Mouse (Mus musculus): ENCODE results near the gene Gm5105. TPM values are rescaled to one million over a fixed set of nuclear protein-coding genes. Genes with fewer than 3 reads are reported as not detected.

Gm5105 gene
- polyA plus RNA-seq, 1 experiment from 2014 or later, result 0.12 TPM

DNA sequence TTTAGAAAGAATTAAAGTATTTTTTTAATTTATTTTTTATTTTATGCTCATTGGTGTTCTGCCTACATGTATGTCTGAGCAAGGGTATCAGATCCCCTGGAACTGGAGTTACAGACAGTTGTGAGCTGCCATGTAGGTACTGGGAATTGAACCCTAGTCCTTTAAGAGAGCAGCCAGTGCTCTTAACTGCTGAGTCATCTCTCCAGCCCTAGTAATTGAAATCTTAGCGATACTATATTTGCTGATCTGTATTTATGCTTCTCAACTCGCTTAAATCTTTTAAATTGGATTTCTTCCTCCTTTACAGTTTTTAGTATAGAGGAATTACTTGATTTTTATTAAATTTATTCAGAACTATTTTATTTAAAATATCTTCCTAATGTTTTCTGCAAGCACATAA is 26.2 kb downstream of the Gm5105 start:
- no peaks in the 10 kb centered on the region for H3K27me3 ChIP-seq (ENCODE audit: insufficient read depth, low read length)
- WGBS, result 71% methylated on average over 2 of the region's 2 CpGs
- no peak overlapping the region for H3K27ac ChIP-seq (ENCODE audit: low read length)
- 0 out of 2 replicates have a peak, but pooled peaks cover 3% of the 10 kb centered on the region for H3K4me1 ChIP-seq (ENCODE audit: insufficient read depth, low read length)
- no peak overlapping the region for H3K4me2 ChIP-seq (replicated peaks; ENCODE audit: low read depth, low read length)
- H3K9ac ChIP-seq (replicated peaks; ENCODE audit: low read length), result no peak overlapping the region
- no peaks in the 10 kb centered on the region for H3K36me3 ChIP-seq (ENCODE audit: insufficient read depth, low read length)
- no peaks in the 10 kb centered on the region for H3K9me3 ChIP-seq (ENCODE audit: low read length)
- no peak overlapping the region for H3K4me3 ChIP-seq (ENCODE audit: low read length)
- no peak for ATAC-seq (ENCODE audit: low FRiP score, low TSS enrichment)

- no peak for ATAC-seq (ENCODE audit: low FRiP score, low TSS enrichment)
- H3K4me1 ChIP-seq (ENCODE audit: insufficient read depth, low read length), result no peaks in the 10 kb centered on the region
- H3K9me3 ChIP-seq (ENCODE audit: low read length), result no peaks in the 10 kb centered on the region
- no peaks in the 10 kb centered on the region for H3K27me3 ChIP-seq (ENCODE audit: insufficient read depth, low read length)
- H3K36me3 ChIP-seq (ENCODE audit: insufficient read depth, low read length), result no peaks in the 10 kb centered on the region
- H3K4me2 ChIP-seq (replicated peaks; ENCODE audit: low read depth, low read length), result no peak overlapping the region
- H3K27ac ChIP-seq (ENCODE audit: low read length), result no peak overlapping the region
- no peak overlapping the region for H3K4me3 ChIP-seq (ENCODE audit: low read length)
- WGBS, result 77% methylated on average over 6 of the region's 6 CpGs
- no peak overlapping the region for H3K9ac ChIP-seq (replicated peaks; ENCODE audit: low read length)
Observed at GRCm38 (mm10) chr3:138033986-138034385, 33.2 kb downstream of the Gm5105 start.

- WGBS, result 69% methylated on average over 6 of the region's 6 CpGs
- ATAC-seq (ENCODE audit: low FRiP score, low TSS enrichment), result no peak
Observed at GRCm38 (mm10) chr3:138030563-138030962, 36.6 kb downstream of the Gm5105 start.

DNA sequence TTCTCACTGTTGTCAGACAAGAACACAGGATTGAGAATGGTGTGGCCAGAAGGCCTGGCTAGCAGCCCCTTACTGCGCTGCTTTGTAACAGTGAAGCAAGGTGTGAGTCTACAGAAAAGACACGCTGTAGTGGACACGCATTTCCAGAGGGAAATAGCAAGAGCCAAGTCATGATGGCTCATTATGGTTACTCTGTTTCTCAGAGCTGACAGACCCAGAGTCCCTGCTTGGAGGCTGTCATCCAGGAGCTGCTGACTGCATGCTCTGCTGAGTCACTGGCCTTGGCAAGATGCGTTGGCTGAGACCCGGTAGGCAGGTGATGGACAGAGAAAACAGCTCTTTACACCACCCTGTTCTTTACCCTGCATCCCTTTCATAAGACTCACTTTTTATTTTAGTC is 37.8 kb downstream of the Gm5105 start:
- Histone ChIP-seq H3K27me3 (ENCODE audit: insufficient read depth, low read length) (no peaks in the 10 kb centered on the region), H3K4me3 (ENCODE audit: low read length) (no peak overlapping the region), H3K4me1 (ENCODE audit: insufficient read depth, low read length) (no peaks in the 10 kb centered on the region), H3K9me3 (ENCODE audit: low read length) (no peaks in the 10 kb centered on the region), H3K27ac (ENCODE audit: low read length) (no peak overlapping the region), H3K4me2 (replicated peaks; ENCODE audit: low read depth, low read length) (no peak overlapping the region), H3K36me3 (ENCODE audit: insufficient read depth, low read length) (no peaks in the 10 kb centered on the region), H3K9ac (replicated peaks; ENCODE audit: low read length) (no peak overlapping the region)
- ATAC-seq (ENCODE audit: low FRiP score, low TSS enrichment), result no peak
- 81% methylated on average over 5 of the region's 5 CpGs for whole genome bisulfite sequencing

More at GRCm38 (mm10) chr3:138030563-138030962, 36.6 kb downstream of the Gm5105 start:
- H3K4me3 ChIP-seq (ENCODE audit: low read length), result no peak overlapping the region
- no peaks in the 10 kb centered on the region for H3K36me3 ChIP-seq (ENCODE audit: insufficient read depth, low read length)
- H3K4me1 ChIP-seq (ENCODE audit: insufficient read depth, low read length), result no peaks in the 10 kb centered on the region
- H3K9me3 ChIP-seq (ENCODE audit: low read length), result no peaks in the 10 kb centered on the region
- no peak overlapping the region for H3K4me2 ChIP-seq (replicated peaks; ENCODE audit: low read depth, low read length)
- H3K27me3 ChIP-seq (ENCODE audit: insufficient read depth, low read length), result no peaks in the 10 kb centered on the region
- H3K9ac ChIP-seq (replicated peaks; ENCODE audit: low read length), result no peak overlapping the region
- no peak overlapping the region for H3K27ac ChIP-seq (ENCODE audit: low read length)

DNA sequence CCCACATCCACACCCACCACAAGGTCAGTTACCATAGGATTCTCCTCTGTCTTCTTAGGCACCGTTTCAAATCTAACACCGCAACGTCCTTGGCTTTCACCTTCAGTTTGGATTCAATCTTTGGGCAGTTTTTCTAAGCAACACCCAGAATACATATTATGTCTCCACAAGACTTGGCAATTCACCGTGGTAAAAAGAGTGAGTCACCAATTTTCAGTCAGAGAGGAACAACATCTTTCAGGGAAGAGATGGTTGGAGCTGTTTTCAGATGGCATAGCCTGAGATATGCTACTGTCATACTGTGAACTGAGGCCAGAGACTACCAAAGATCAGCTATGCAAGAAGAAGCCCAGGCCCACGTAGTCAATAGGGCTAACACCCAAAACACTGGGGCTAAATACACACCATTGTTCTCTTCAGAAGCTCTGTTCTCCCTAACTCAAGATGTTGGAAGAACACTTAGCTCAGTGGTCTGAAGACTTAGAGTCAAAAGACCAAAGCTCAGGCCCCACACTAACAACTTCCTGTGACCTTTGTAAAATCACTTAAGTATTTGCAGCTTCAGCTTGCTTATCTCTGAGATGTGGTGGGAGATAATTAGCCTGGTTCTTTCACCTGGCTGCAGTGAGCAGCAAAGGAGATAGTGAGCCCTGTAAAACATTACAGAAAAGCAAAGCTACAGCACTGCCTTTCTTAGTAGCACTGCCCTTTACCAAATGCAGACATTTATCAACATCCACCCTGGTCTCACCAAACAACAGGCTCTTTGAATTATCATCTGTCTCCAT is 39.4 kb downstream of the Gm5105 start:
- no peak for ATAC-seq (ENCODE audit: low FRiP score, low TSS enrichment)
- Histone ChIP-seq H3K4me2 (replicated peaks; ENCODE audit: low read depth, low read length) (no peak overlapping the region), H3K36me3 (ENCODE audit: insufficient read depth, low read length) (no peaks in the 10 kb centered on the region), H3K4me3 (ENCODE audit: low read length) (no peak overlapping the region), H3K27me3 (ENCODE audit: insufficient read depth, low read length) (no peaks in the 10 kb centered on the region), H3K4me1 (ENCODE audit: insufficient read depth, low read length) (no peaks in the 10 kb centered on the region), H3K9ac (replicated peaks; ENCODE audit: low read length) (no peak overlapping the region), H3K9me3 (ENCODE audit: low read length) (no peaks in the 10 kb centered on the region), H3K27ac (ENCODE audit: low read length) (no peak overlapping the region)
- 76% methylated on average over 5 of the region's 5 CpGs for WGBS

DNA sequence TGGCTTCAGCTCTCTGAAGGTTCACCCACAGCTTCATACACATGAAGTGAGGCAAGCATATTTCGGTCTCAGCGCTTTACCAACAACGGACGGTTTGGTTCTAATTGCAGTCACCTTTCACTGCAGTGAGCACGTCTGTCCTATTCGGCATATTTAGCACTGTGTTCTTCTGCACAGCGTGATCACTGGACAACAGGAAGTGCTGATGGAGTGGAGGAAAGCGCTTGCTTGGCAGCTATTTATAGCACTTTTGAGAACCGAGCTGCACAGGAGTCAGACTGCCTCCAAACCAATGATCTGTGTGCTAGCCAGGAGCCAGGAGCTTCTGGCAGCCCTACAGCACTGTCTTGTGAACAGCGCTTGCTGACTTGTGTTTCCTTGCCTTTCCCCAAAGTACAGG is 40.9 kb downstream of the Gm5105 start:
- no peaks in the 10 kb centered on the region for H3K36me3 ChIP-seq (ENCODE audit: insufficient read depth, low read length)
- H3K9ac ChIP-seq (replicated peaks; ENCODE audit: low read length), result no peak overlapping the region
- WGBS, result 57% methylated on average over 10 of the region's 10 CpGs
- no peak overlapping the region for H3K4me3 ChIP-seq (ENCODE audit: low read length)
- H3K27ac ChIP-seq (ENCODE audit: low read length), result no peak overlapping the region
- 0 out of 2 replicates have a peak, but pooled peaks have one; percentile 35 for ATAC-seq (ENCODE audit: low FRiP score, low TSS enrichment)
- H3K4me2 ChIP-seq (replicated peaks; ENCODE audit: low read depth, low read length), result no peak overlapping the region
- no peaks in the 10 kb centered on the region for H3K4me1 ChIP-seq (ENCODE audit: insufficient read depth, low read length)
- H3K27me3 ChIP-seq (ENCODE audit: insufficient read depth, low read length), result no peaks in the 10 kb centered on the region
- H3K9me3 ChIP-seq (ENCODE audit: low read length), result no peaks in the 10 kb centered on the region

- Histone ChIP-seq H3K9me3 (ENCODE audit: low read length) (0 out of 2 replicates have a peak, but pooled peaks cover 3% of the 10 kb centered on the region), H3K4me3 (ENCODE audit: low read length) (no peak overlapping the region), H3K4me2 (replicated peaks; ENCODE audit: low read depth, low read length) (no peak overlapping the region), H3K4me1 (ENCODE audit: insufficient read depth, low read length) (no peaks in the 10 kb centered on the region), H3K9ac (replicated peaks; ENCODE audit: low read length) (no peak overlapping the region), H3K36me3 (ENCODE audit: insufficient read depth, low read length) (no peaks in the 10 kb centered on the region), H3K27ac (ENCODE audit: low read length) (no peak overlapping the region), H3K27me3 (ENCODE audit: insufficient read depth, low read length) (no peaks in the 10 kb centered on the region)
- WGBS, result 85% methylated on average over 4 of the region's 4 CpGs
- no peak for ATAC-seq (ENCODE audit: low FRiP score, low TSS enrichment)
Observed at GRCm38 (mm10) chr3:138022651-138023050, 44.5 kb downstream of the Gm5105 start.

DNA sequence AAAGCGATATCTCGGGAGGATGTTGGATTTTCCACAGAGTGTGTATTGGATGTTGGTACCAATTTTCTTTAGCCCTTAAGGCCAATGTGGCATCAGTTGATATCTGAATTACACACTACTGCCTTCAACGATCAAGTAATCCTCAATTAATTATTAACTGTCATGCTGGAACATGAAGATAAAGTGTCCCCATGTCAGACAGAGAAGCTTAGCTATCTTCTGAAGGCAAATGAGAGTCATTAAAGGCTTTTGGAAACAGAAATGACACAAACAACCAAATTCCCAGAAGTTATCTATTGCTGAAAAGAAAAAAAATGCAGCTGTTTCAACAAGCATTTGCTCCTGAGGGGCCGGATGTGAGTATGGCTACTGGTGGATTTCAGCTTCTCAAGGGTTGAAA is 45.2 kb downstream of the Gm5105 start:
- H3K4me2 ChIP-seq (replicated peaks; ENCODE audit: low read depth, low read length), result no peak overlapping the region
- no peak overlapping the region for H3K4me3 ChIP-seq (ENCODE audit: low read length)
- 59% methylated on average over 4 of the region's 4 CpGs for WGBS
- H3K27ac ChIP-seq (ENCODE audit: low read length), result no peak overlapping the region
- H3K36me3 ChIP-seq (ENCODE audit: insufficient read depth, low read length), result no peaks in the 10 kb centered on the region
- H3K9ac ChIP-seq (replicated peaks; ENCODE audit: low read length), result no peak overlapping the region
- H3K9me3 ChIP-seq (ENCODE audit: low read length), result 0 out of 2 replicates have a peak, but pooled peaks cover 3% of the 10 kb centered on the region
- no peaks in the 10 kb centered on the region for H3K27me3 ChIP-seq (ENCODE audit: insufficient read depth, low read length)
- ATAC-seq (ENCODE audit: low FRiP score, low TSS enrichment), result no peak
- no peaks in the 10 kb centered on the region for H3K4me1 ChIP-seq (ENCODE audit: insufficient read depth, low read length)

- H3K4me1 ChIP-seq (ENCODE audit: insufficient read depth, low read length), result no peaks in the 10 kb centered on the region
- no peak overlapping the region for H3K4me2 ChIP-seq (replicated peaks; ENCODE audit: low read depth, low read length)
- WGBS, result 64% methylated on average over 12 of the region's 12 CpGs
- H3K9me3 ChIP-seq (ENCODE audit: low read length), result 0 out of 2 replicates have a peak, but pooled peaks cover 3% of the 10 kb centered on the region
- H3K4me3 ChIP-seq (ENCODE audit: low read length), result no peak overlapping the region
- H3K27ac ChIP-seq (ENCODE audit: low read length), result no peak overlapping the region
- no peak overlapping the region for H3K9ac ChIP-seq (replicated peaks; ENCODE audit: low read length)
- no peaks in the 10 kb centered on the region for H3K36me3 ChIP-seq (ENCODE audit: insufficient read depth, low read length)
- no peak for ATAC-seq (ENCODE audit: low FRiP score, low TSS enrichment)
- no peaks in the 10 kb centered on the region for H3K27me3 ChIP-seq (ENCODE audit: insufficient read depth, low read length)
Observed at GRCm38 (mm10) chr3:138016810-138017209, 50.4 kb downstream of the Gm5105 start.

DNA sequence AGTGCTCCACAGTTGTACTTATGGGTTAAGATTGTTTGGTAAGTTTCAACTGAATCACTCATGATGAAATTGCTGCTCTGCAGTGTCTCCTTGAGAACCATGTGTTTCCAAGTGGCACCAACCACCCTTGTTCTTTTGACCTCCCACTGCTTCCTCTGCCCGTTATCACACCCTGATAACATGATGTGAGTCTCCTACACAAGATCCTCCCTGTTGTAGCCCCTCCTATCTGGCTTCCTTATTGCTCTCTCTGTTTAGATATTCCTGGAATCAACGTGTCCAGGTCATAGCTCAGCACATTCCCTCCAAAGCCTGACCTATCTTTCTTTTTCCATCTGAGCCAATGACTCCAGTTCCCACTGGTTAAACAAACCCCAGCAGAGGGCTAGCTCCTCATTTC is 52.5 kb downstream of the Gm5105 start:
- Histone ChIP-seq H3K27me3 (ENCODE audit: insufficient read depth, low read length) (no peaks in the 10 kb centered on the region), H3K9ac (replicated peaks; ENCODE audit: low read length) (no peak overlapping the region), H3K36me3 (ENCODE audit: insufficient read depth, low read length) (no peaks in the 10 kb centered on the region), H3K27ac (ENCODE audit: low read length) (no peak overlapping the region), H3K4me1 (ENCODE audit: insufficient read depth, low read length) (no peaks in the 10 kb centered on the region), H3K9me3 (ENCODE audit: low read length) (0 out of 2 replicates have a peak, but pooled peaks cover 3% of the 10 kb centered on the region), H3K4me2 (replicated peaks; ENCODE audit: low read depth, low read length) (no peak overlapping the region), H3K4me3 (ENCODE audit: low read length) (no peak overlapping the region)
- ATAC-seq (ENCODE audit: low FRiP score, low TSS enrichment), result no peak
- 71% methylated on average over 2 of the region's 2 CpGs for WGBS

Data from kidney, embryonic 16.5 days (tissue).